Mouse (Mus musculus): ENCODE results near the gene Agrn.
"Not testable (repeated sequence)": the region's sequence is repeated elsewhere in the genome, so short reads cannot be mapped to it uniquely, and the experiment has no call there.

Gene Agrn

GRCm38 (mm10) chr4:156200623-156201475 is 3.6 kb upstream of the Agrn start, which contains the start of gene Isg15:
Isg15 (minus strand) TSS chr4:156200818.
- peak in 1 of 2 experiments; percentile 19 for DNase-seq

- peak; percentile 65 to 69 for DNase-seq
These were observed 529 bp upstream of the Agrn start for GRCm38 (mm10) chr4:156197829-156198205.

GRCm38 (mm10) chr4:156195927-156196870 is 1.1 kb downstream of the Agrn start:
- DNase-seq: peak in 1 of 2 experiments; percentile 18

- no peak for DNase-seq
These were observed 2.9 kb downstream of the Agrn start for GRCm38 (mm10) chr4:156194346-156194745.

GRCm38 (mm10) chr4:156193906-156194305 is 3.4 kb downstream of the Agrn start:
- no peak for DNase-seq

- DNase-seq: no peak
These were observed 4.1 kb downstream of the Agrn start for GRCm38 (mm10) chr4:156193200-156193590.

GRCm38 (mm10) chr4:156192421-156193199 is 4.7 kb downstream of the Agrn start:
- no peak for DNase-seq

- no peak for DNase-seq
These were observed 8.4 kb downstream of the Agrn start for GRCm38 (mm10) chr4:156188811-156189323.

- DNase-seq: no peak
These were observed 9.0 kb downstream of the Agrn start for GRCm38 (mm10) chr4:156188162-156188810.

GRCm38 (mm10) chr4:156185950-156186850 is 11.1 kb downstream of the Agrn start:
- DNase-seq: no peak

GRCm38 (mm10) chr4:156185456-156185949 is 11.8 kb downstream of the Agrn start:
- no peak for DNase-seq

GRCm38 (mm10) chr4:156184291-156184954 is 12.9 kb downstream of the Agrn start:
- DNase-seq: no peak

GRCm38 (mm10) chr4:156183747-156184146 is 13.5 kb downstream of the Agrn start:
- DNase-seq: no peak

- DNase-seq: no peak
These were observed 19.7 kb downstream of the Agrn start for GRCm38 (mm10) chr4:156177630-156178029.

- DNase-seq: no peak
These were observed 25.5 kb downstream of the Agrn start for GRCm38 (mm10) chr4:156171828-156172227.

GRCm38 (mm10) chr4:156169129-156169528 is 28.2 kb downstream of the Agrn start:
- DNase-seq: no peak

- DNase-seq: no peak
These were observed 28.7 kb downstream of the Agrn start for GRCm38 (mm10) chr4:156168611-156169010.

GRCm38 (mm10) chr4:156166477-156166876 is 30.8 kb downstream of the Agrn start:
- peak; percentile 9 to 22 for DNase-seq

GRCm38 (mm10) chr4:156154771-156155170 is 42.5 kb downstream of the Agrn start:
- no peak for DNase-seq

- DNase-seq: not testable (repeated sequence)
These were observed 46.4 kb downstream of the Agrn start for GRCm38 (mm10) chr4:156150887-156151286.
